Mouse (Mus musculus) brain, adult 2 months (tissue): Measurements from ENCODE around the gene Flrt3.
A peak's percentile ranks its signal among the peaks of the same experiment; 100 is the strongest.

ENCODE experiments used
- DNase-seq: peaks from one replicate; pipeline ENCODE4 v3.0.0; 2011; ENCODE audit warnings: low read depth, low spot score

Flrt3 gene

GRCm38 (mm10) chr2:140670963-140671702, at the start of gene Flrt3:
Gene Flrt3 (minus strand): TSS chr2:140671469.
- peak; percentile 99 for DNase-seq

- DNase-seq: no peak
Observed at GRCm38 (mm10) chr2:140717407-140717806, 46.1 kb upstream of the Flrt3 start.

DNA sequence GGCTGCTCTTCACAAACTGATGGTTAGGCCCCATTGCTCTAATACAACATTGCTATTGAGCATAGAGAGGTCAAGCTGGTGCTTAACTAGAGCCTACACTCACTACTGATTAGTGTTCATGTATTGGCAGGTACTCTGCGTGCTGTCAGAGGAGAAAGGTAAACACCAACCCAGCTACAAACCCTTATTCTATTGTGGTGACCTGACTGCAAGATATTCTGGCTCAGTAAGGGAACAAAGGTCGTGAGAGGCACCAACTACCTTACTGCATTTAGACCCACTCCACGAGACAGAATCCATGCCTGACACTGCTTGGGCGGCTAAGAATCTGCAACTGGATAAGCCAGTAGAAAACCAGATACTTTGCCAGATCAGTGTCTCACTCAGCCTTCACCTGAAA, 44.6 kb upstream of the Flrt3 start:
- no peak for DNase-seq

- no peak for DNase-seq
Observed at GRCm38 (mm10) chr2:140707550-140707949, 36.3 kb upstream of the Flrt3 start.

DNA sequence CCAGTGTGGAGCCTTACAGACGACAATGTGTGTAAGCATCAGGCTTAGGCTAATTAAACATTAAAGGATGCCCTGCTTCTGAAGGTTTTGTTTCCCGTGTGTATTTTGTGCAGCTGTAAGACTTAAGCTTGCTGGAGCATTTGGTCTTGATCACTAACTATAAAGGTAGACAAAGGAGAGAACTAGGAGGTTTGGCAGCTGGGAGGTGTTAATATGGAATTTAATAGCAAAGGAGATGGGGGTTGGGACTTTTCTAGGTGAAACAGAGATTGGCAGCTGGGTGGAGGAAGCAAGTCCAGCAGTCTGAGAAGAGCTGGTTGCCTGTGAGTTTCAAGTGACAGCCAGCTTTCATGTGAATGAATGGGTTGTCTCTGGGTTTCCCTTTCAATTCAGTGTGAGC, 34.0 kb upstream of the Flrt3 start:
- no peak for DNase-seq

DNA sequence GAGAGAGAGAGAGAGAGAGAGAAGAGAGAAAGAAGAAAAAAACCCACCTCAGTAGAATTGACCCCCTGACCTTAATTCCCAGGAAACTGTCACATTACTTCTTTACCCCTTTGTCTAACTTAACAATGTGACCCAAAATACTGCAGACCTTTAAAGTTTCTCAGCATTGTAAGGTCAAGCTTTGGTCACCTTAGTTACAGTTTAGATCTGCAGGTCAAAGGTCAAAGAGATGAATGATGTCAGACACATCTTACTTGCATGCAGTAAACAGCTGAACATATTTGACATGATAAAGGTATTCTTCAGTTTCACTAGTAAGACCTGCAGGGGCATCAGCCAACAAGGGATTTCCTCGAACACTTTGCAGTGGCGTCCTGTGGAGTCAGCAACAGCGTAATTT, 32.9 kb upstream of the Flrt3 start:
- DNase-seq: no peak

DNA sequence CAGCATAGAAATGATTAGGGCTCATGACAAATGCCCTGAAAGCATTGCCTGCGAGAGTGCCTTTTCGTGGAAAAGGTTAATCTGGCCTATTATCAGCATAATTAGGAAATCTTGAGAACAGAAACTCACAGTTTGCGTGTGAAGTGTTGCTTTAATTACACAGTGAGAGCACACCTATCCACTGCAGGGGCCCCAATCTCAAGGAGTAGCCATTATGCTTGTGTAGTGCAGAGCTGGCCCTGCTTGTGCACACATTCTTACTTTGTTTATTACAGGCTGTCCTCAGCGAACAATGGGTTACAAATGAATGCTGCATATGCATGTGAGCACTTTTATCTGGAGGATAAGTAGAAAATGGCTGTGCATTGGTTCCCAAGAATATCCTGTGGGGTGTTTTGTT, 32.1 kb upstream of the Flrt3 start:
- no peak for DNase-seq

DNA sequence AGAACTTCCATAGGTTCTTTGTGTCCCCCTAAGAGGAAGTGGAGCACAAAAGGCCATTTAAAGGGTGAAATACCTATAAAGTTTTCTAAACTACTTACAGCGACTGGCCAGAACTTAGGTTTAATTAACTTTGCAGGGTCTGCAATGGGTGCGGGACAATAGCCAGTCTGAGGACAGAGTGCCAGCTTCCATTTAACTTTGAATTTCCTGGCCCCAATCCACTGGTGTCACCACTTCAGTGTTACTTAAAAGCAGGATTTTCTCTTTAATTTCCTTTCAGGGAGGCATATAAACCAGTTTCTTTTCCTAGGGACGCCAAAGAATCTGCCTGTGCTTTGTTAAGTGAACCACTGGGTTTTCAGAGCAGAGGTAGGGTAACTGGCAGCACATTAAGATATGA, 27.3 kb upstream of the Flrt3 start:
- DNase-seq: no peak

GRCm38 (mm10) chr2:140693845-140694244, 22.6 kb upstream of the Flrt3 start:
- DNase-seq: no peak

GRCm38 (mm10) chr2:140692461-140692860, 21.2 kb upstream of the Flrt3 start:
- no peak for DNase-seq

DNA sequence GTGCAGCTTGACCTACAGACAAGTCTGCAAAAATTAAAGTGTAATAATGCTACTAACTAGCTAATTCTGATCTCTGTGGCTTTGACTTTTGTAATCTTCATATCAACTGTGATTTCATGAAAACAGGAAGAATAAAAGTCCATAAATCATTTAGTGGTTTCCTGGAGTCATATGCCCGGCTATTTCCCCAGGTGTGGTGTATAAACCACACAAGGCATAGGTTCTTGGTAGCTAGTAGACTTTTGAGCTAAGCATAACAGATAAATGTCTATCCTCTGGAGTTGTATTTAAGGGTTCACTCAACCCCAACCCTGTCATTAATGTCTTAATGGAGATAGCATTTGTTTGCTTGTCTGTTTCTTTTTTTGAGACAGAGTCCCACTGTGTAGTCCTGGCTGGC, 20.1 kb upstream of the Flrt3 start:
- DNase-seq: no peak

DNA sequence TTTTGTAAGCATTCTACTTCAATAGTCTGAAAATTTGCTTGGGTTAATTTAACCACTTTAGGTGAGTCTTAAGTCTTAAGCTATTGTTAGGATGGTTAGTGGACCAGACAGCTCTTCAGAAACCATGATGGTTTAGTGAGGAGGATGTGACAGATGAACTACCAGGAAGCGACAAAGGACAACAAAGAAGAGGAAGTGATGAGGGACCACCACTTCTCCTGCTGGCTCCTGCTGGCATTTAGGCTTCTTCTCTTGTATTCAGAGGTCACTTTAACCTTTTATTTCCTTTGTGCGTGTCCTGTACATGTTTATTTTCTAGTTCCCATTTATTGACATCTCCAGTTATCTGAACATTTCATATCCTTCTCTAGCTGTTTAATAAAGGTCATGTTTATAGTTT, 19.6 kb upstream of the Flrt3 start:
- no peak for DNase-seq

- no peak for DNase-seq
Observed at GRCm38 (mm10) chr2:140676728-140677127, 5.5 kb upstream of the Flrt3 start.

DNA sequence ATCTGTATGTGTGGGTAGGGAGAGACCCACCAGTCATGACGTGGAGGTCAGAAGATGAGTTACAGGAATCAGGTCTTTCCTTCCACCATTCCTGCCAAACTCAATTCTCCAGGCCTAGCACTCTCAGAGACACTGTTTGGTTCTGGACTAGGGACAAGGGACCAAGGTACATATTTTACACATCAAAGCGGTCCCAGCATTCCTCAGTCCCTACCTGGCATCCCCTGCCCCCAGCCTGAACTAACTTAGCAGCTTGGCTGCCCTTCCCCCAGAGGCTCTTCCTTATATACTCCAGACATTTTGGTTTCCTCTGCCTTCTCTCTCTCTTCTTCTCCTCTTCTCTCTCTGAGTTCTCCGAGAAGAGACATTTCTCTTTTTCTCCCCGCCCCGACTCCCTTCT, 2.2 kb upstream of the Flrt3 start:
- DNase-seq: no peak

GRCm38 (mm10) chr2:140670457-140670856, 812 bp downstream of the Flrt3 start:
- DNase-seq: peak; percentile 85

DNA sequence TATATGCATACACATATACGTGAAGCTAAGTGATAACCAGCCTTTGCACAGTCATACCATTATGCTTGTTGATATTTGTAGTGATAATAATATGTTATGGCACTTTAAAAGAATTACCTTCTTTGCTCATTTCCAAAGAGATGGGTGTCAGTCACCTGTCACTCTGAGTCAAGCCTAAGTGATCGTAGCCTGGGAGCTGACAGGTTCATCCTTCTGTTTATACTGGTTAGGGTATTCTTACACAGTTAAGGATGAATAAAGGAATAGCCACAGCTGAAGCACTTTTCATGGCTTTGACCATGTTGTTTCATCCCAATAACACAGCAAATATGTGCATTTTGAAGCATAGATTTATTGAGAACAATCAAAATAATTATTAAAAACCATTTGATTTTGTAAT, 1.5 kb downstream of the Flrt3 start:
- no peak for DNase-seq

- DNase-seq: no peak
Observed at GRCm38 (mm10) chr2:140669081-140669480, 2.2 kb downstream of the Flrt3 start.

DNA sequence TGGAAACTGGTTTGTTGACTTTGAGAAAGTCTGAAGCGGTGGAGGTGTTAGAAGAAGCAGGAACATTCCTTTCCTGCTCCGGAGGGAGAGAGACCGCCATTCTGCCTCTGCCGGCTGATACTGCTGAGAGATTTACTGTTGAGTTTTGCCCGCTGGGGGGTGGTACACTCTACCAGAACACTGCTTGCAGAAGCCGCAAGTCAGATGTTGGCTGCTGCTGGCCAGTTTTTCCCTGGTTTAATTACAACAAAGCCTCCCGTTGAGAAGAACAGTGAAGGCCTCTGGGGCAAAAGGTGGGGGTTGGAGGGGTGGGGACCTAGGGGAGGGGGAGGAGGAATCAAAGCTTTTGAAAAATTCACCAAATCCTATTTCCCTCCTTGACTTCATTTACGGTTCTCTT, 3.0 kb downstream of the Flrt3 start:
- peak; percentile 96 for DNase-seq

- peak; percentile 33 for DNase-seq
Observed at GRCm38 (mm10) chr2:140667261-140668047, 3.8 kb downstream of the Flrt3 start.

DNA sequence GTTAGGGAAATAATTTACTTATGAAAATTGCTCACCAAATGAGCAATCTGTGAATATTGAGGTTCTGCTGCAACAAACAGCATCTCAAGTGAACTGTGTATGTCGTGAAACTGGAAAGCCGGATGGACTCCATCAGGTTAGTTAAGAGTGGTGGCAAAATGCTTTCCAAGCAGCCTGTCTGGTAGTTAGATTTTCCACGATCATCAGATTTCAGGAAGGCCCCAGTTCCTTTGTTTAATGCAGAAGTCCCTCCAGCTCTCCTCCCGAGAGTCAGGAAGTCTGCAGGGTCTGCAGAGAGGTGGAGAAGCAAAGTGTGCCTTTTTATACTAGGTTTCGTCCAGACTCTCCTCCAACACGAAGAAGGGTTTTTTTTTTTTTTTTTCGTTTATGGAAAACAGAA, 4.4 kb downstream of the Flrt3 start:
- DNase-seq: no peak

DNA sequence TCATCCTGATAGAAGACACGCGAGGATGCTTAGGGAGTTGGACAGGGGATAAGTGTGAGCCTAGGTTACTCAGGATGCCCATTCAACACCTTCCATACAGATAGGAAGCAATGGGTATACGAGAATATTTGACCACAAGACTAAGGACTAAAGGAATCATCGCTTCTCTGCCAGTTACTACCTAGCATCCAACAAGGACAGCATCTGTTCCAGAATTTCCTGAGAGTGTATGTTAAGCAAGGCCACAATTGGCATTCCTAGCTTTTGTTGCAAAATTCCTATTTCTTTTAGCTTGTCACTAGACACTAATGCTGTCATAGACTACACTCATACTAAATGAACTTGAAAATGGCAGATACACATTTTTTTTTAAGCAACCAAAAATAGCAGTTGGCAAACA, 6.9 kb downstream of the Flrt3 start:
- peak; percentile 82 for DNase-seq

GRCm38 (mm10) chr2:140662673-140663072, 8.6 kb downstream of the Flrt3 start:
- no peak for DNase-seq

DNA sequence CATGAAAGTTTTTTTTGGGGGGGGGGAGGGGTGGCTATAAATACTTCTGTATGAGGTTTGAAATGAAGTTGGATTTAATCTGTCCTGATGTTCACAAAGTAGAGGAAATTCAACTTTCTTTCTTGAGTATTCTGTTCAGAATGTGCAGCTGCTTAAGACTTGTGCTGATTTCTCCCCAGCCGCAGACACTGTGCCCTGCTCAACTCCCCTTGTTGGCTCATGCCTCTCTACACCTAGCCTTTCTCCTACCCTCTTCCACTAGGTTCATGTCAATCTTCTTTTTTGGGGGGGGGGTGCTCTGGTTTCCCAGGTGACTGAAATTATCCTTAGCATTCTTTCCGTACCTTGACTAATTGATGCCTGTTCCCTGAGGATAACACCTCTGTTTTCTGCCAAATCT, 17.3 kb downstream of the Flrt3 start:
- no peak for DNase-seq
